Mouse (Mus musculus): Measurements from ENCODE around the gene Klrg1. TPM values are rescaled to one million over a fixed set of nuclear protein-coding genes. Genes with fewer than 3 reads are reported as not detected.

The Klrg1 gene
- polyA plus RNA-seq, 1 experiment from 2014 or later = not detected

DNA sequence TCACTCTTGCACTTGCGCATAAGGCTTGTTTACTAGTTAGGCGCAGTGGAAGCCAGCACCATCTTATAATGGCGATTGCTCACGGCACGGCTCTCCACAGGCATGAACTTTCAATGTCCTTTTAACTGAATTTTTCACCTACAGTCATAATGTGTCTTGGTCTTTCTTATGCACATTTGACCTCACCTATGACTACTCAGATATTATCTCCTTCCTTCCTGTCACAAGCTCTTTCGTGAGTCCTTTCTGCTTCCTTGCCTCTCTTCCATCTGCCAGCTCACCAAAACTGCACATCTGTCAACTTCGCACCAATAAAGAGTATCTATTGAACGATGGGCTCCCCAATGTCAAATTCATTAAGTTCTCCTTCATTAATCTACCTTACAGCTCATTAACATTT is 20.1 kb downstream of the Klrg1 start:
- Histone ChIP-seq H3K9me3 (replicated peaks; ENCODE audit: control insufficient read depth, low read length) (no peaks in the 10 kb centered on the region), H3K27ac (ENCODE audit: low read length) (no peak overlapping the region), H3K4me1 (ENCODE audit: control insufficient read depth, insufficient read depth, low read length) (no peaks in the 10 kb centered on the region), H3K9ac (ENCODE audit: low read length) (no peak overlapping the region), H3K27me3 (ENCODE audit: control insufficient read depth, insufficient read depth, low read length) (0 out of 2 replicates have a peak, but pooled peaks cover 1% of the 10 kb centered on the region), H3K4me2 (ENCODE audit: low read depth, low read length) (no peak overlapping the region), H3K4me3 (ENCODE audit: low read length) (no peak overlapping the region), H3K36me3 (ENCODE audit: control insufficient read depth, insufficient read depth) (no peaks in the 10 kb centered on the region)
- WGBS = 87% methylated on average over 8 of the region's 8 CpGs
- ATAC-seq (replicated peaks; ENCODE audit: extremely low read depth, insufficient read depth, low FRiP score) = no peak

DNA sequence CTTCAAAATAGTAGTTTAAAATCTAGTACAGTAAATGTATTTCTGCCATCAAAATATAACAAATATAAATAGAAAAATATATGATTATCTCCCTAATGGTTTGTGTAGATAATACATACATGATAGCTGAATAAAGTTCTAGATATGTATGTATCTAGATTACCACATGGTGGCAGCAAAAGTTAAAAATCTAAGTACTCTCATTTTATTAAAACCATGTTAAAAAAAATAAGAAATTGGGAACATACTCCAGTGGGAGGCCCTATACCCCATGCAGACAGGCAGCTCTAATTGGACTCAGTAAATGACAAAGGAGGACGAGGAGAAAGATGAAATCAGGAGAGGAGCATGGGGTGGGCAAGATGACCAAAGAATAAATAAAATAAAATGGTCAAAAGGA is 30.5 kb downstream of the Klrg1 start:
- 38% methylated on average over 1 of the region's 1 CpGs for WGBS
- H3K4me1 ChIP-seq (ENCODE audit: control insufficient read depth, insufficient read depth, low read length) = no peaks in the 10 kb centered on the region
- H3K27me3 ChIP-seq (ENCODE audit: control insufficient read depth, insufficient read depth, low read length) = no peaks in the 10 kb centered on the region
- no peaks in the 10 kb centered on the region for H3K9me3 ChIP-seq (replicated peaks; ENCODE audit: control insufficient read depth, low read length)
- no peak overlapping the region for H3K4me2 ChIP-seq (ENCODE audit: low read depth, low read length)
- H3K4me3 ChIP-seq (ENCODE audit: low read length) = no peak overlapping the region
- H3K36me3 ChIP-seq (ENCODE audit: control insufficient read depth, insufficient read depth) = no peaks in the 10 kb centered on the region
- H3K9ac ChIP-seq (ENCODE audit: low read length) = no peak overlapping the region
- ATAC-seq (replicated peaks; ENCODE audit: extremely low read depth, insufficient read depth, low FRiP score) = no peak
- H3K27ac ChIP-seq (ENCODE audit: low read length) = no peak overlapping the region

DNA sequence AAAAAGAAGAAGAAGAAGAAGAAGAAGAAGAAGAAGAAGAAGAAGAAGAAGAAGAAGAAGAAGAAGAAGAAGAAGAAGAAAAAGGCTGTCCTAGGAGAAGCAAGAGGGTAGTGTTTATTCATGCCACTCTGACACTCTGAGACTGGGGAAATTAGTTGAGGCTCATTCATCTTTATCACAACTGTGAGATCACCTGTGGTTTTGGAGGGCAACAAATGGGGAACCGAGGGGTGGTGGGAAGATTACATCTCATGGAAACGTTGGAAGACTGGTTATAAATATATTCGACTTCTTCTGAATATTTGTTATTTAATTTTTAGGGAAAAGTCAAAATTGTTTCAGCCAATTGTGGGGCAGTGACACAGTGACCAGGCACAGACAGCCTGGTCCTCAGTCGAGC is 32.6 kb downstream of the Klrg1 start:
- H3K27ac ChIP-seq (ENCODE audit: low read length) = no peak overlapping the region
- 54% methylated on average over 4 of the region's 4 CpGs for WGBS

More for the DNA sequence above, 32.6 kb downstream of the Klrg1 start:
- Histone ChIP-seq H3K4me3 (ENCODE audit: low read length) (no peak overlapping the region), H3K27me3 (ENCODE audit: control insufficient read depth, insufficient read depth, low read length) (no peaks in the 10 kb centered on the region), H3K9ac (ENCODE audit: low read length) (no peak overlapping the region), H3K4me1 (ENCODE audit: control insufficient read depth, insufficient read depth, low read length) (no peaks in the 10 kb centered on the region), H3K36me3 (ENCODE audit: control insufficient read depth, insufficient read depth) (no peaks in the 10 kb centered on the region), H3K4me2 (ENCODE audit: low read depth, low read length) (no peak overlapping the region), H3K9me3 (replicated peaks; ENCODE audit: control insufficient read depth, low read length) (no peaks in the 10 kb centered on the region)
- no peak for ATAC-seq (replicated peaks; ENCODE audit: extremely low read depth, insufficient read depth, low FRiP score)

Other genes with a start within 250 kb of the Klrg1 start
- 74.0 and 81.7 TPM in 2 replicates for gene M6pr, start 25.8 kb upstream of the Klrg1 start, polyA plus RNA-seq (2015; fragmentation: Nextera tagmentation; extraction: Ambion mirVana)
- 7.2 and 9.2 TPM in 2 replicates for gene Phc1, start 57.7 kb upstream of the Klrg1 start, polyA plus RNA-seq (2015; fragmentation: Nextera tagmentation; extraction: Ambion mirVana)
- gene Rimklb, start 215.9 kb upstream of the Klrg1 start, polyA plus RNA-seq (2015; fragmentation: Nextera tagmentation; extraction: Ambion mirVana) = 1.6 and 2.4 TPM in 2 replicates
- 28.2 and 32.0 TPM in 2 replicates for gene Mfap5, start 223.0 kb upstream of the Klrg1 start, polyA plus RNA-seq (2015; fragmentation: Nextera tagmentation; extraction: Ambion mirVana)

All from heart, embryonic 16.5 days (tissue).